Mouse (Mus musculus) layer of hippocampus, adult 18-20 months (tissue): ENCODE data around the gene 1810049J17Rik. TPM values are rescaled to one million over a fixed set of nuclear protein-coding genes. Genes with fewer than 3 reads are reported as not detected.

Experiments
- total RNA-seq, 2 experiments: library from RNA; stranded (reverse); gene quantifications; 2 replicates each; pipeline ENCODE4 v1.2.3; 2021

1810049J17Rik gene
- total RNA-seq, 2 experiments from 2014 or later = 2.5 TPM; not detected in 1

Other genes starting within 250 kb of the 1810049J17Rik start
- 100 to 1,000 TPM; 354 to 376 TPM for gene Zfr, start 204.1 kb downstream of the 1810049J17Rik start, total RNA-seq
- gene Mtmr12, start 116.9 kb downstream of the 1810049J17Rik start, total RNA-seq = 10 to 100 TPM; 61.3 to 65.7 TPM
- 100 to 1,000 TPM in 1 of 2 experiments, 10 to 100 TPM in 1; 98.4 to 100 TPM for gene Golph3, start 449 bp downstream of the 1810049J17Rik start, total RNA-seq